Mouse (Mus musculus) mouse trophoblast stem cell (cell line): Measurements from ENCODE around the gene Klhdc8a.
"Not testable (repeated sequence)": the region's sequence is repeated elsewhere in the genome, so short reads cannot be mapped to it uniquely, and the experiment has no call there.

Experiments used
- in situ Hi-C, 2 experiments: fragments of 300-500 bp; cut with MseI, MboI; formaldehyde crosslinking; loops; 2 replicates in 1 of 2; 3 replicates in 1 of 2; pipeline ENCODE4 v1.15.1; 2025

Gene Klhdc8a

DNA sequence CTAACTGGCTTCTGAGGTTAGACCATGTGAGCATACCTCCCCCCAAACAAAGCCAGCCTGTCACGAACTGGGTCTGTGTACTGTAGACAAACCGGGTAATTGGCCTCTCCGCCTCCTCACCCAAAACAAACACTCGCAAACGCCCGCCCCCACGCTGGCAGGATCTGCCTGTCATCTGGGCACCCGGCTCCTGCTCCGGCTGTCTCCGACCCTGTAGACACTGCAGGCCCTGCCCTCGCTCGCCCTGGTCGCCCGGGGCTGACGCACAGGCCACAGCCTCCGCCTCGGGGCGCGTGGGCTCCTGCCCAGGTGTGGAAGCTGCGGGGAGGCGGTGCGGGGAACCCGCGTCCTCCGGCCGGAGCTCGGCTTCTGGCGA lies at the start of gene Klhdc8a:
TSS of gene Klhdc8a (plus strand) at position 202 of the 376 bp plus-strand sequence.
- in situ Hi-C loops: no loop called here

DNA sequence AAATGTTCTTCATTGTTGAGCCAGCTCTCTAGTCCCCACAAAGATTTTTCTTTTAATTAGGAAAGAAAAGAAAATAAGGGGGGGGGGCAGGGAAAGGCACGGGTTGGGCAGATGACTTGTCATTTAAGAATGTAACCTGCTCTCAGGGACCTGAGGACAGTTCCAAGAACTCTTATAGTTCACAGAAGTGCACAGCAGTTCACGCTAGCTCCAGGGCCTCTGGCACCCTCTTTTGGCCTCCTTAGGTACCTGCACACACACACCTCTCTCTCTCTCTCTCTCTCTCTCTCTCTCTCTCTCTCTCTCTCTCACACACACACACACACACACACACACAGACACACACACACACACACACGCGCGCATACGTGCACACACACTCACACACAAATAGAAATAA lies 44.0 kb upstream of the Klhdc8a start:
- in situ Hi-C loops: no loop called here

DNA sequence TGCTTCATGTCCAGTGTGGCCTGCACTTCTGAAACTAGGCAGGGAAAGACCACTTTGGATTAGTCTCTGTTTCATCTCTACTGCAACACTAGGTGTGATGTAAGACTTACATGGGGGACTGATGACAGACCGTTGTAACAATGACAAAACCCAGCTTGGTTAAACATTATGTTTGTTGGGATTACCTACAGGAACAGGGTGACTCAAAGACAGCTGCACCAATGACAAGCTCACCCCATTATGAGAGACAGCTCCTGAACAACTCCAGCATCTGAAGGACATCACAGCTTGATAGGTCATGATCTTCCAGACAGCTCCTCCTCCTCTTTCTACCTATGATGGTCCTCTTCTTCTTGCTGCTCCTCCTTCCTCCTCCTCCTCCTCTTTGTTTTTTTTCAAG lies 38.1 kb upstream of the Klhdc8a start:
- in situ Hi-C loops: no loop called here

DNA sequence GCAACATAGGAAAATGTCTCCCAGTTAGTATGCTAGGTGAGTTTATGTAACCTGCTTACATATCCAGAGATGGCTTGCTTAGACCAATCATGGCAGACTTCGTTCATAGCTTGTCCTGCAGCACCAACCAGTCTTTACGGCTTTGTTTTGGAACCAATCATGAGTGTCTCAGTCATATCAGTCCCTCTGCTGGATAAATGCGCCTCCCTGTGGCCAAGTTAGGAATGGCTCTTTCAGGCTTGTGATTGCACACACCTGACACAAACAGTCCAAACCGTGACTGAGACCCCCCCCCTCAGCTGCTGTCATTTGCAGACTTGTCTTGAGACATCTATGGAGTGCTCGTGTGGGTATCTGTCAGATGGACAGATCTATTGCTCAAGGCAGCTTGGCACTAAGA lies 37.4 kb upstream of the Klhdc8a start:
- in situ Hi-C loops: no loop called here

DNA sequence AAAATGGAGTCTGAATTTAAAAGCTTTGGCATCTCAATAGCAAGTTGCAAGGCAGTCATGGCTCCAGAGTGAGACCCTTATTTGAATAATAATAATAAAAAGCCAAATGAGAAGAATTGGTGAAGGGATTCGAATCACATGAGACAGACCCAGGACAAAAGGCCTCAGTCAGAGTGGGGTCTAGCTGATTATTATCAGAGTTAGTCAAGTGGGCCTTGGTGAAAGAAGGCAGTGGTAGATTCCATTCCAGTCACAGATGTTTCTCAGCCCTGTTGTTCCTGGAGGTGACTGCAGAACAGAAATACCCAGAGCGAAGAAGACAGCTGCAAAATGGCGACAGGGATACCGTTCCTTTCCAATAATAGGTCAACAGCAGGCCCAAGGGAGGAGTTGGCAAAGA lies 34.8 kb upstream of the Klhdc8a start:
- in situ Hi-C loops: no loop called here

DNA sequence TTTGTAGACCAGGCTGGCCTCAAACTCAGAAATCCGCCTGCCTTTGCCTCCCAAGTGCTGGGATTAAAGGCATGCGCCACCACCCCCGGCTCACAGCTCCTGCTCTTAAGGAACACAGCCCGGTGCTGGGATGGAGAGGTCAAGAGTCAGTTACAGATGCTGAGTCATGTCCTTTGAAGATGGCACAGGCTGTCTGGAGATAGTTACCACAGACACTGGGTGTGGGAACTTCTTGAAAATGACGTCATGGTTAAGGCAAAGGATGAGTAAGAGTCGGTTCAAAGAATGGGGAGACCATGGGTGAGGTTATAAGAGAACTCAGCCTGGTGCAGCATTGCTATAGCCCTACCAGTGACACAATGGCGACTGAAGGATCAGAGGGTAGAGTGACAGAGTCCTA lies 33.8 kb upstream of the Klhdc8a start:
- in situ Hi-C loops: no loop called here

DNA sequence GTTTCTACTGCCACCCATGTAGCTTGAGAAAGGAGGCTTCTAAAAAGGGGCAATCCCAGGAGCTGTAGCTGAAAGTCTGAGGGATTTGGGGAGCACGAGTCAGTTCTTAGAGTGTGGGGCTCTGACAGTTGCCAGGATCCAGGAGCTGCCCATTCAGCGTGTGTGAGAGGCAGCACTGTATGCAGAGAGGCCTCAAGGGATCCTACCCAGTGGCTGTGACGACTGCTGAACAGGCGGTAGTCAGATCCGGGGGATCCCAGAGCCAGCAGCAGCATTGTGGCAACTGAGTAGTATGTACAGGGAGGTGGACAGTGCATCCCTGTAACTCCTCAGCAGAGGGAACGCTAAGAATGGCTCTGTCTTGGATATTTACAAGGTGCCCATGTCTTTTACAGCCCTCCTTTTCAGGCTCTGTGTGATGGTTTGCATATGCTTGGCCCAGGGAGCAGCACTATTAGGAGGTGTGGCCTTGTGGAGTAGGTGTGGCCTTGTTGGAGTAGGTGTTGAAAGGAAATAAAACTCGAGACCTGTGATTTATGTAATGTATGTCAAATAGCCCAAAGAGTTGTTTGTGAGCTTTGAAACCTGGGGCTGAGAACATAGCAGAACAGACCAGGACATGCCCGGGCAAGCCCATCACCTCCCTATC lies 33.1 kb upstream of the Klhdc8a start:
- in situ Hi-C loops: no loop called here

DNA sequence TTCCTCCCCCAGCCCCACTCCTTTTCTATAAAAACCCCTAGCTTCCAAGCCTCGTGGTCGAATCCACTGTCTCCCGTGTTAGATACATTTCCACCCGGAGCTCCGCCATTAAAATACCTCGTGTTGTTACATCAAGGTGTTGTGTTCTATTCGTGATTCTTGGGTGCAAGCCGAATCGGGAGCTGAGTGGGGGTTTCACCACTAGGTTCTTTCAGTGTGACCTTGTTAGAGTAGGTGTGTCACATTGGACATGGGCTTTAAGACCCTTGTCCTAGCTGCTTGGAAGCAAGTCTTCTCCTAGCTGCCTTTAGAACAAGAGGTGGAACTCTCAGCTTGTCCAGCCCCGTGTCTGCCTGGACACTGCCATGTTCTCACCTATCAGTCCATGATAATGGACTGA lies 32.5 kb upstream of the Klhdc8a start:
- in situ Hi-C loops: no loop called here

DNA sequence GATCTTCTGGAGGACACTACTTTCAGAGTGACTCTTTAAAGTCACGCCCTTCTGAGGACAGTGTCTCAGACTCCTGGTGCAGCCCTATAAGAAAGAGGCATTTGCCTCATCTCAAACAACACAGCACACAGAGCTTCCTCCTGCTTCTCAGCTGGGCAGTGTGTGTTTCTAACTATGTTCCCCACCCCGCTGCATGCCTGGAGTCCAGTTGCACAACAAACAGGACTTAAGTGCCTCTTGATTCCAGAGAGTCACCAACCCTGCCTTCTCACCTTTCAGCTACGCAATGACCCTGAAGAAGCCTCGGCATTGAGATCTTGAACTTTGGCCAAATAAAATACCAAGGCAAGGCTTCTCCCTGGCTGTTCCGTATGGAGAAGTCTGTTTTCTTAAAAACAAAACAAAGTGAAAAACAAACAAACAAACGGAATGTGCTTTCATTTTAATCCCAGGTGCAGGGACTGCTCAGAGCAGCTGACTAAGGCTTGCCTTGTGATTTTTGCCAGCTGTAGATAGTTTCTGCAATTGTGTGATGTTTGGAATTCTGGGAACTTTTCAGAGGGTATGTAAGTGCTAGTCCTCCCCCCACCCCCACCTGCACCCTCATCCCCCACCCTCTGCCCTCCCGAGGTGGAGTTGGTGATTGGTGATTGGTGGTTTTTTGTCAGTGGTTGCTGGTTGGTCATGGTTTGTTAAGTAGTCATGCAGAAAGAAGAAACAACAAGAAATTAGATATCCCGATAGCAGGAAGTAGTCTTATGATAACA lies 31.5 kb upstream of the Klhdc8a start:
- in situ Hi-C loops: no loop called here

GRCm38 (mm10) chr1:132267959-132268358 lies 30.5 kb upstream of the Klhdc8a start:
- in situ Hi-C loops: no loop called here

GRCm38 (mm10) chr1:132268418-132269060 lies 29.9 kb upstream of the Klhdc8a start:
- in situ Hi-C loops: no loop called here

- in situ Hi-C loops: no loop called here
Measured at GRCm38 (mm10) chr1:132271237-132271636, 27.2 kb upstream of the Klhdc8a start.

DNA sequence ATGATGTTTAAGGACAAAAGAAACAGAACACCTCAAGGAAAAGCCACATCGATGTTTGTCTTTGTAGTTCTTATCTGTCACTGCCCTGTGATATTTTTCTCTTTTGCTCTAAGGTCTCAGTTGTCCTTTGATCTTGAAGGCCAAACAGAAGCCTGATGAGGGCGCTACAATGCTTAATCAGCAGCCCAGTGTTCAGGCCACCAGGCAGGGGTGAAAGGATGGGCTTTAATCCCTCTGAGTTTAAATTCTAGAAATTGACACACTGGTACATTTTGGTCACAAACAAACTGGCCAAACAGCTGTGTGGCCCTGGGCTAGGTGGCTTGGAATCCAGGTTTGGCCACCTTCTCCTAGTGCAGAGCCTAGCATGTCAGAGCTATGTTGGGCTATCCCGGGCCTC lies 21.7 kb upstream of the Klhdc8a start:
- in situ Hi-C loops: no loop called here

DNA sequence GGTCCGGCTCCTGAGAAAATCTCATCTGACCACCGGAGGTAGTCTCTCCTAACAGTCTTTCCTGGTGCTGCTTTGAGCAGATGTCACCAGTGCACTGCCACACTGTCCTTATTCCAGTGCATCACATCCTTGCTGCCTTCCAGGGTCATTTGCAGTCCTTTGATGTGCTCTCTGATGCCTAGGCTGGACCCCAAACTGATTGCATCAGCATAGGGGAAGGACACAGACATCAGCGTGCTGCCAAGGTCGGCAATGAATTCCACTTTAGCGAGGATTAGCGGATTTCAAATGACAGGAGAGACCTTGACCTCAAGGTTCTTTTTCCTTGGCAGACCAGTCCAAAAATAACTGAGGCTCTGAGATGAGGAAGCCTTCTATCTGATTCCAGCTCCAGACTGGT lies 21.3 kb upstream of the Klhdc8a start:
- in situ Hi-C loops: no loop called here

DNA sequence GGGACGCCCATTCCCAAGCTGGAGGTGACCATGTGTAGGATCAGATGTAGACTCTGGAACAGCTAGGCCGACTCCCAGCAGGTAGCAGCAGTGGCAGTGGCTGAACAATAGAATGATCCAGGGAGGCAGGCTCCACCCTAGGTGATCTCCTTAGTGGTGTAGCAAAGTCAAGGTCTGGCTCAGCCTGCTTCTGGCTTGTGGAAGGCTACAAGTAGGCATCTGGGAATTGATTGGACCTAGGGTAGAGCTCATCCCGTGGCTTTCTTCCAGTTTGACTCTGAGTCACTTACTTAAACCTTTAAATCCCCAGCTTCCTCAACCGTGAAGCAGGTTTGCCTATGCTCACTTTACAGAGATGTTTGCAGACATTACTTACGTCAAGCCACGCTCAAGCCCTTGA lies 17.8 kb upstream of the Klhdc8a start:
- in situ Hi-C loops: not testable (repeated sequence)

GRCm38 (mm10) chr1:132281523-132282176 lies 16.8 kb upstream of the Klhdc8a start:
- in situ Hi-C loops: no loop called here

DNA sequence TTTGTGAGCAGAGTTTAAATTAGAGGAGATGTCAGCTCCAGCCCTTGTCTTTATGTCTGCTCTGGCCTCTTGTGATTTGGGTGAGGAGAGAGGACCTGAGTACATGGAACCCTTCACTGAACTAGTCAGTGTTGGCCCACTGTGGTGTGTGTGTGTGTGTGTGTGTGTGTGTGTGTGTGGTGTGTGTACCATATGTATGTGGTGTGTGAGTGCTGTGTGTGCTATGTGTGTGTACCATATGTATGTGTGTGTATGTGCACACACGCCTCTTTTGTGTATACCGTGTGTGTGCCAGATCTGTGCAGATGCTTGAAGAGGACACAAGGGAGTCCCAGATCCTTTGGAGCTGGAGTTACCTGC lies 16.3 kb upstream of the Klhdc8a start:
- in situ Hi-C loops: no loop called here

DNA sequence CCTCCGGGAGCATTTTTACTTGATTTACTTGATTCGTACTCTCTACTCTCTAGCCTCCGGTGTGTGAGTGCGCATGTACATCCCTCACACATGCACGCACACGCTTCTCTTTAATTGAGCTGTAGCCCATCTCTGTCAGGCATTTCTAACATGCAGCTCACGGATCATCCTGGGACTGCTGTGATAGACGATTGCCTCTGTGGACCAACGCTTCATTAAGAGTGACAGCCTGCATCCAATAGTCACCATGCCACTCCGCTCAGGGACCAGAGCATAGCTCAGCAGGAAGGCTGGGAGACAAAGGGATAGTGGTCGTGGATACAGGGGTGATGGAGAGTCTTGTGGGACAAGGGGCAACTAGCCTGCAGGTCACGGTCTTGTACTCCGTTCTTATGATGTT lies 15.4 kb upstream of the Klhdc8a start:
- in situ Hi-C loops: no loop called here

GRCm38 (mm10) chr1:132286735-132287134 lies 11.7 kb upstream of the Klhdc8a start:
- in situ Hi-C loops: no loop called here

GRCm38 (mm10) chr1:132287445-132287844 lies 11.0 kb upstream of the Klhdc8a start:
- in situ Hi-C loops: no loop called here

DNA sequence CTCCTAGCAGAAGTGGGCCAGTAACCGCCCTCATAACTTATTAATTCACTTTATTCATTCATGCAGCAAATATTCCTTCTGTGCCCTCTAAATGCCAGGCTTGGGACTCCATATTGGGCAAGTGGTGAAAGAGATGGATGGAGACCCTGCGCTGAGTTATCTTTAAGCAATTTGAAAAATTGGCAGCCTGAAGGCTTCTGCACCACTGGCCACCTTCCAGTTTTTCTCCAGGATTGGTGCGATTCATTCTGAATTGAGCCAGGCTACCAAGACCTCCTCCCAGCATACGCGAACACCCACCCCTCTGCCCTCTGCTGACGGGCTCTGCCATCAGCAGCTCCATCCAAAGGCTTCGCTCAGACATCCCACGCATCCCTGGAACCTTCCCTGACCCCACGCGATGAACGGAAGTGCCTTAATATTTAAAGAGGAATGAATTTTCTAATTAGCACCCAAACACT lies 10.4 kb upstream of the Klhdc8a start:
- in situ Hi-C loops: no loop called here

DNA sequence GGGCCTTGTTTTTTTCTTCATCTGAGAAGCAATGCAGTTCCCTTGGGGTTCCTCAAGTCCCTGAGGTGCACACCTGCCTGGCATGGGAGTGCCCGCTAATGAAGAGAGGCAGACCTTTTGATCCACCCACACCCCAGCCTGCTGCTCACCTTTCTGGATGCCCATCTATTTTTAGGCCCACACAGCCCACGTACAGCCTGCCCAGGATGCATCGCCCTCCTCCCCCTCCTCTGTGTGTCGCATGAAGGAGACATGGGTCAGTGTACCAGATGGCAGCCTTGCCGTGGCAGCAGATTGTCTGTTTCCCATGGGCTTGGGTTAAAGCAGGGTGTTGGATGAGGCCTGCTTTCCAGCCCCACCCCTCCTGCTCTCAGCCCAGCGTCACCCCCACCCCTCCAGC lies 8.5 kb upstream of the Klhdc8a start:
- in situ Hi-C loops: no loop called here
